Mouse (Mus musculus) erythroblast, embryonic 14.5 days (primary cell): ENCODE measurements around the gene Spata22.

Experiments used
- GATA1 ChIP-seq: IDR thresholded peaks from 2 replicates; pipeline ENCODE4 v1.6.1; 2012; ENCODE audit warnings: low read length, inconsistent platforms, mixed read lengths
- TAL1 ChIP-seq: IDR thresholded peaks from 3 replicates; pipeline ENCODE4 v1.6.1; 2012; ENCODE audit warnings: low read length, inconsistent platforms, mixed read lengths

DNA sequence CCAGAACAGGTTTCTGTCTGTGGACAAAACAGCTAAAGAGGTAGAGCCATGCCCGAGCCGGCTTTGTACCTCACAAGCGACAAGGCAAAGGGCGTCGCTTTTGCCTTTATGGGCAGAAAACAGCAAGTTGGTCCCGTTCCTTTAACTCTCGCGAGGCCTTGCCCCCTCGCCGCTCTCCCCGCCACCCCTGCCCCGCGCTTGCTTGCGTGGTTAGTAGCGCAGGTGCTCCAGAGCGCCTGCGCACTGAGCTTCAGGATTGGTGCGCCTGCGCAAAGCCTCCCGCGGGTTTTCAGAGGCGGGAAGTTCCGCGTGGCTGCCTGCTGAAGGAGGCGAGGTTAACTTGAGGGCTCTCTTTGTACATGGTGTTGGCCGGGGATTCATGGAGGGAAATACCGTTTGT is at the start of gene Spata22, which contains the start of the genes Aspa and Gm49340:
- TF ChIP-seq GATA1 (no peak), TAL1 (no peak)
